Mouse (Mus musculus) layer of hippocampus, adult 6 months (tissue): Measurements from ENCODE around the gene Flii. TPM values are rescaled to one million over a fixed set of nuclear protein-coding genes. Genes with fewer than 3 reads are reported as not detected.

ENCODE experiments used
- long read RNA-seq, 2 experiments: library from polyadenylated mRNA; unstranded; transcript quantifications; one replicate each; pipeline ENCODE4 v2.0.0; 2019 to 2020
- microRNA-seq: library from miRNA; unstranded; fragments of <30 nt; microRNA quantifications from one replicate; pipeline ENCODE4 v1.2.0, GENCODE M21; 2020
- polyA plus RNA-seq: library from polyadenylated mRNA; unstranded; fragments of <200 nt; fragmentation: Nextera tagmentation; gene quantifications from 2 replicates; pipeline ENCODE4 v1.2.3, GENCODE M21; 2021

The Flii gene
- polyA plus RNA-seq: 33.5 and 36.2 TPM in 2 replicates
- long read RNA-seq, experiment 1, full-length matches to known transcripts: 23 of 77 reads
- long read RNA-seq, experiment 1, partial matches to known transcripts: 38 of 77 reads
- long read RNA-seq, experiment 1, other reads (novel, unspliced or antisense): 16 of 77 reads
- long read RNA-seq, experiment 2, full-length matches to known transcripts: 135 of 222 reads
- long read RNA-seq, experiment 2, partial matches to known transcripts: 29 of 222 reads
- long read RNA-seq, experiment 2, other reads (novel, unspliced or antisense): 58 of 222 reads

GRCm38 (mm10) chr11:60726601-60727391, at the start of gene Flii:
Gene Flii (minus strand): TSS chr11:60727263.

GRCm38 (mm10) chr11:60728260-60728761, 1.2 kb upstream of the Flii start, which contains the start of gene Mief2:
Gene Mief2 (plus strand): TSS chr11:60728398.

GRCm38 (mm10) chr11:60699524-60700075, 27.5 kb downstream of the Flii start, which contains the start of gene Llgl1:
Gene Llgl1 (plus strand): TSS chr11:60699723.

Small RNA genes within 50 kb of the gene (microRNA-seq; reads per million reads assigned to microRNA genes)
- 0.86 reads per million for gene Mir5100

Other genes with a start within 250 kb of the Flii start
- gene Alkbh5, start 190.9 kb downstream of the Flii start, polyA plus RNA-seq: 25.1 and 36.0 TPM in 2 replicates
- 16.5 and 17.0 TPM in 2 replicates for gene Llgl1, start 27.5 kb downstream of the Flii start, polyA plus RNA-seq
- 4.6 and 5.4 TPM in 2 replicates for gene Mief2, start 1.1 kb upstream of the Flii start, polyA plus RNA-seq
- 2.3 and 2.5 TPM in 2 replicates for gene Top3a, start 50.1 kb upstream of the Flii start, polyA plus RNA-seq
- gene Smcr8, start 50.3 kb upstream of the Flii start, polyA plus RNA-seq: 7.0 and 8.6 TPM in 2 replicates
- gene Shmt1, start 84.5 kb upstream of the Flii start, polyA plus RNA-seq: 3.1 and 3.3 TPM in 2 replicates
- 40.1 and 40.4 TPM in 2 replicates for gene Dhrs7b, start 103.4 kb upstream of the Flii start, polyA plus RNA-seq
- gene Tmem11, start 152.0 kb upstream of the Flii start, polyA plus RNA-seq: 34.3 and 35.0 TPM in 2 replicates
- 7.5 and 13.0 TPM in 2 replicates for gene Natd1, start 187.5 kb upstream of the Flii start, polyA plus RNA-seq
- 11.5 and 14.0 TPM in 2 replicates for gene Map2k3, start 204.8 kb upstream of the Flii start, polyA plus RNA-seq